Mouse (Mus musculus) forelimb bud, embryonic 11.5 days (tissue): ENCODE data around the gene Bpifc.

ENCODE experiments used
- DNase-seq: peaks from one replicate; pipeline ENCODE4 v3.0.0-alpha.2; 2012; ENCODE audit warnings: low read depth, low spot score

Bpifc gene

DNA sequence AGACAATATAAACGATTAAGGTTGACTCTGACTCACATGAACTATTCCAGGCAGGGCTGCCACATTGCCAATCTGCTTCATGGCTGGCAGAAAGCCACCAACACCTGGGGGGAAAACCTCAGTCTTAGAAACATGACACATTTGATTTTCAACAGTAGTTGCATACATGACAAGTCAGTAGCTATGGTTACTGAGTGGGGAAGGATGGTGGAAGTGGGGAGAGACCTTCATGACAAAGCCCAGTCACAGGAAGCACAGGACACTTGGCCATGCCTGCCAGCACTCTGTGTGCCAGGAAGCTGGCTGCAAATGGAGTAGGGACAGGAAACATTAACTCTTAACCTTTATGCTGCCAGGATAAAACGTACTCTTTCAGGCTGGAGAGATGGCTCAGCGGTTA is 58.3 kb downstream of the Bpifc start:
- no peak for DNase-seq

DNA sequence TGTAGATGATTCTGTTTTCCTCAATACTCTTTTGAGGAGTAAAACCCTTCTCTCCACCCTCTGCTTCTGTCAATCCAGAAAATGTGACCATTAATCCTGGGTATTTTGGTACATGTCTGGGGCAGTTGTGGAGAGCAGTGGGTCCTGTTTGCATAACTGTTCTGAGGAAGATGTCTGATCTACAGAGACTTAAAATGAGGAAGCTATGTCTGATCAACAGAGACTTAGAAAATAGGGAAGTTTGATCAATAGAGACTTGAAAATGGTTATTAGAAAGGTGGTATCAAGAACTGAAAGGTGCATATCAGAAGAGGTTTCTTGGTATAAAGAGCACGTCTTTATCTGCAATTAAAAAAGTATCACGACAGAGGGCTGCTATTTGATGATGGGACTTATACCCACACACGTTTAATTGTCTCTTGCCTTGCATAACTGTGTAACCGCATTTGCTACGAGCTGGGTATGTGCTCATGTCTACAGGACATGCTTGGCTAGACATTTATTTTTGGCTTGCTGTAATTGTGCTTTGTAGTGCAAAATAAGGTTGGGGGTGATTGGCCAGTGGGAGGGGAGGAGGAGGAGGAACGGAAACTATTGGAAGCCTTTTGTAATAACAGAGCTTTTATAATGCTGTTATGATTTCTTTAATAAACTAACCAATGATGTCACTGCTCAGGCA is 59.8 kb downstream of the Bpifc start:
- DNase-seq: no peak

DNA sequence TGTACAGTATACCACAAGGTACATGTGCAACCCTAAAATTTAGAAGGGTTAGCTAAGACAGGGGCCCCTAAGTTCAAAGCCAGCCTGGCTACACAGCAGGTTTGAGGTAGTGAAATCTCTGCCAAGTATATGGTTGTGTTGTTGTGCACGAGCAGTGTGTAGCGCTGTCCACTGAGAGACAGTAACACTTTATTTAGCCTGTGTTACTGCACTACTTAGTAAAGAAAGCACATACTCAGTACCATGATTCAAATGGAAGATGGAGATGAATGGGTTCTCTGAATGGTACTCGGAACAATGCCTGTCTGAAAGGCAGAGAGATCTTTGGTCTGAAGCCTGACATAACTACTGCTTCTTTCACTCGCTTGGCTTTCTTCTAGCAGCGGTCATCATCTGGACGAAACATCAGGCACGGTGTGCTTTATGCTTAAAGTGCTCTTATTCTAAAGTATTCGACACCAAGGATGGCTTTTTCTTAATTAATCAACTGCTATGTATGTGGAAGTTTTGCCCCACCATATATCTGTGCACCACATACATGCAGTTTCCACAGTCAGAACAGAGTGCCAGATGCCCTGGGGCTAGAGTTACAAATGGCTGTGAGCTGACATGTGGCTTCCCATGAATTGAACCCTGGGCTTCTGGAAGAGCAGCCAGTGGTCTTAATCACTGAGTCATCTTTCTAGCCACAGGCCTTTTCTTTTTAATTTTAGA is 63.1 kb downstream of the Bpifc start:
- DNase-seq: no peak

DNA sequence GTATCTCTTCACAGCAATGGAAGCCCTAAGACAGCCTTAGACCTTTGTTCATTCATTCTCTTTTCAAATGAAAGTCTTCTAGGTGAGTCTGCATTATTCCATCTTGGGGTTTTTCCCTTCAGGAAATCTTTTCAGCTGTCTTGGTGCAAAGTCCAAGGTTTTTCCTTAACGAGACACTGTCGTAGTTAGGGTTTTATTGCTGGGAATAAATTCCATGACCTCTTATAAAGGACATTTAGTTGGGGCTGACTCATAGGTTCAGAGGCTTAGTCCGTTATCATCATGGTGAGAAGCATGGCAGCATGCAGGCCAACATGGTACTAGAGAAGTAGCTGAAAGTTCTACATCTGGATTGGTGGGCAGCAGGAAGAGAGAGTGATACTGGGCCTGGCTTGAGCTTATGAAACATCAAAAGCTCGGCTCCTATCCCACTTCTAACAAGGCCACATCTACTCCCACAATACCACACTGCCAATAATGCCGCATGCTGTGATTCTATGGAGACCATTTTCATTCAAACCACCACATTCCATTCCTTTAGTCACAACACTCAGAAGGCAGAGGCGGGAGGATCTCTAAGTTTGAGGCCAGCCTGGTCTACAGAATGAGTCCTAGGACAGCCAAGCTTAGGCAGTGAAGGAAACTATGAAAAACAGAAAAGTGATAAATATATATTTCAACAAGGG is 75.3 kb downstream of the Bpifc start:
- DNase-seq: no peak

DNA sequence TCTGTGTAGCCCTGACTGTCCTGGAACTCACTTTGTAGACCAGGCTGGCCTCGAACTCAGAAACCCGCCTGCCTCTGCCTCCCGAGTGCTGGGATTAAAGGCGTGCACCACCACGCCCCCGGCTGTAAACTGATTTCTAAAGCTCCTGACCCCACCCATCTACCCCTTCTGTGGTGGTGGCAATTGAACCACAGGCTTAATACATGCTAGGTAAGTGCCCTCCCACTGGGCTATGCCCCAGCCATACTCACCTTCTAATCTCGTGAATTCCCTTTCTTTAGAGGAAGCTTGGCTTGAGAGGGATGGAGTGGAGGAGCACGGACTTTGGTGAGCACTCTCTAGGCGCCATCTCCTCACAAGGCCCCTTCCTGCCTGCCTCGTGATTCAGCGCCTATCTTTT is 81.7 kb downstream of the Bpifc start:
- no peak for DNase-seq

DNA sequence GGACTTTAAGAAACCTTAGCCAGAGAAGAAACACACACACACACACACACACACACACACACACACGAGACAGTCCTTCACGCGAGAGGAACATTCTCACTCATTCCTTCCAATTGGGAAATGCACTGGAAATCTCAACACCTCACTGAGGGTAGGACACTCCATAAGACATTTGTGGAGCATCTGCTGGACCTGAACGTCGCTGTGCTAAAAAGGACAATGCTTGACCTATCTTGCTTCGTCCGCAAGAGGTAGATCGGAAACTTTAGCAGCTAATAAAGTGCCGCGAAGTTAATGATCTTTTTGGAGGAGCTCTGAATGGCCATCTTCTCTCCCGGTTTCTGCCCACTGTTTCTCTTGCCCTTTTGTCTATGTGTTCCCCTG is 82.5 kb downstream of the Bpifc start:
- no peak for DNase-seq

DNA sequence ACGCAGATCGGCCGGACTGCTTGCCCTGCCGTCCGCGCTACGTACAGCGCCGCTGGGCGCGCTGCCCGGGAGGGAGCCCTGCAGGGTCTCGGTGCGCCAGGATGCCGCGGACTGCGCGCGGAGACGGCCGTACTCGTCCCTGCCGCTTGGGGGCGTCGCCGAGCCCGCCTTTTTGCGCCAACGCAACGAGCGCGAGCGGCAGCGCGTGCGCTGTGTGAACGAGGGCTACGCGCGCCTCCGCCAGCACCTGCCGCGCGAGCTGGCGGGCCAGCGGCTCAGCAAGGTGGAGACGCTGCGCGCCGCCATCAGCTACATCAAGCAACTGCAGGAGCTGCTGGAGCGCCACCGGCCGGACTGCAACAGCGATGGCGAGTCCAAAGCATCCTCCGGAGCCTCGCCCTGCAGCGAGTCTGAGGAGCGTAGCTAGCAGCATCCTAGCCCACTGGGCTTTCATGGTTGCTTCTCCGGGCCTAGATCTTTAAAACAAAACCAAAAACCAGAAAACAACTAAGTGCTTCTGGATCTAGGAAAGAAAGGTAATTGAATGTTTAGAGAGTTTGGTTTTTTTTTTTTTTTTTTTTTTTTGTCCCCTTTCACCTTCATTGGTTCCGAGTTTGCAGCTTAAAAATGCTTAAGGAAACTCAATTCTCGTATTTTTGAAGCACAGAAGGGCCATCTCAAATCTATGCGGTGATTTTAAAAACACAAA is 83.0 kb downstream of the Bpifc start:
- peak; percentile 77 for DNase-seq

DNA sequence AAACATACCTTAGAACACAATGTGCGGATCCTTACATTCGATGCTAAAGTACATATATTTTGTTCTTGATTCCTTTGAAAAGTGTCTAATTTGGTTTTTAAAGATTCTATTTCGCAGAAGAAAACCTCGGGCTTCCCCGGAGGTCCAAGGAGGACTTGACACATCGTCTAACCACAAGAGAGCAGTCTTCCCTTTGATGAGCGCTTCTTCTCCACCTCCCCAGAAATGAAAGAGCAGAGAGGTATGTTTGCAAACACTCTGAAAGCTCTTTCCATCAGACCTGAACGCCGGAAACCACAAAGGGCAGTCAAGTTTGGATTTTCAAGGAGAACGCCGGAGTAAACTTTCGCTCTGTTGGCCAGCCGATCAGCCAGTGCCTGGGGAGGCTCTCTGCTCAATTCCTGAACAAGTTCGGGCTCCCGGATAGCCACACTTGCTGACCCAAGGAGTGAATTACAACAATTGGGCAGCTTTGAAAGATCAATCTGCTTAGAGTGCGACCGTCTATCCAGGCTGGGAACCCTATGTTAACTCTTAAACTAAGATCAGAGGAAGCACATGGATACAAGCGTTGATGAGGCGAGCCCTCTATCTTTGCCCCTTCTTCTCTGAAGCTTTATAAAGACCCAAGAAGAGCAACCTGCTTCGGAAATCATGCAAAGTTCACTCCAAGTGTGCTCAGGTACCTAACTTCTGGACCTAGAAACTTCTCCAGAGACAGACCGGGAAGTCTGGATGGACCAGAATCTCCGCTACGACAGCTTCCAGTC is 83.8 kb downstream of the Bpifc start, which contains the start of gene Ascl4:
Gene Ascl4, plus strand, starts transcription at position 6 of the 770 bp plus-strand sequence.
- DNase-seq: peak; percentile 13

DNA sequence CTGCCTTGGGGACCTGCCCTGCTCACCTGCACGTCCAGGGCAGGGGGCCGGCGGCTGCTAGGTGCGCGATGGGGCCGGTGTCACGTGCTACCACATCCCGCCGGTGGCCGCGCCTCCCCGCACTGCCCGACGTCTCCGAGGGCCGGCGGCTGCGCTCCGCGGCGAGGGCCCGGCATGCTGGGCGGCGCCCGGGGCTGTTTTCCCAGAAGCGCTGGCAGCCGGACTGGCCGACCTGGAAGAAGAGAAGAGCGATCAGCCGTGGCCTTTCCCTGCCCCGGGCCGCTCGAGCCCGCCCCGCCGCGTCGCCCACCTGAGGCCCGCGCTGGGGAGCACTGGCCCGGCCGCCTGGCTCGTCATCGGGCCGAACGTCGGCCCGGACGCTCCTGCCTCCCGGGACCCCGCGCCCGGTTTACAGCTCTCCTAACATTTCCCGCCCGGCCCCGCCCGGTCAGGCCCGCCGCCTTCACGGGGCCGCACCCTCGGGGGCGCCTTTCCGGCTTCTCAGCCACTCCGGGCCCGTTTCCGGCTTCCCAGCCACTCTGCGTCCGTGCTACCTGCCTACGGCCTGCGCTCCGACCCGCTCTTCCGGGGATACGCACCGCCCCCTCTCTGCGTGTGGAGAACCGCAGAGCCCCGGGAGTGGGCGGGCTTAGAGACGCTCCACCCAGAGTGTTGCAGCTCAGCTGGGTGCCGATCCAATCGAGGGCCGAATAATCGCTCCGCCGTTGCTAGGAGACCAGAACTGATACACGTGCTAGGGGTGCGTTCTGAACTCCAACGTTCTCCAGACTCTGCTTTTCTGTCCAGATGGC is 95.0 kb downstream of the Bpifc start, which contains the start of gene Prdm4:
Gene Prdm4, minus strand, starts transcription at position 645 of the 812 bp plus-strand sequence.
- DNase-seq: peak; percentile 98
